Mouse (Mus musculus) gastrocnemius, adult 2 months (tissue): Measurements from ENCODE around the gene Meis3. TPM values are rescaled to one million over a fixed set of nuclear protein-coding genes. Genes with fewer than 3 reads are reported as not detected.

Source experiments
- DNase-seq: peaks from one replicate; pipeline ENCODE4 v3.0.0; 2022
- H3K27ac ChIP-seq: fragments of 200-600 bp; 2 replicates; pipeline ENCODE4 v1.8.1; 2022; ENCODE audit warnings: mild to moderate bottlenecking
- H3K4me3 ChIP-seq: fragments of 200-600 bp; 2 replicates; pipeline ENCODE4 v1.8.1; 2022; ENCODE audit warnings: mild to moderate bottlenecking, moderate library complexity
- CTCF ChIP-seq: fragments of 200-600 bp; IDR thresholded peaks from 2 replicates; pipeline ENCODE4 v1.8.1; 2022; ENCODE audit warnings: antibody characterized with exemption, mild to moderate bottlenecking, moderate library complexity
- intact Hi-C: fragments of 180-260 bp; cut with DNase I; formaldehyde crosslinking; loops from one replicate; pipeline ENCODE4 v1.15.1; 2025
- total RNA-seq, 2 experiments: library from RNA; stranded (reverse); gene quantifications; 2 replicates each; pipeline ENCODE4 v1.2.3; 2021

Meis3 gene
- total RNA-seq, 2 experiments from 2014 or later: 1.5 to 2.0 TPM

DNA sequence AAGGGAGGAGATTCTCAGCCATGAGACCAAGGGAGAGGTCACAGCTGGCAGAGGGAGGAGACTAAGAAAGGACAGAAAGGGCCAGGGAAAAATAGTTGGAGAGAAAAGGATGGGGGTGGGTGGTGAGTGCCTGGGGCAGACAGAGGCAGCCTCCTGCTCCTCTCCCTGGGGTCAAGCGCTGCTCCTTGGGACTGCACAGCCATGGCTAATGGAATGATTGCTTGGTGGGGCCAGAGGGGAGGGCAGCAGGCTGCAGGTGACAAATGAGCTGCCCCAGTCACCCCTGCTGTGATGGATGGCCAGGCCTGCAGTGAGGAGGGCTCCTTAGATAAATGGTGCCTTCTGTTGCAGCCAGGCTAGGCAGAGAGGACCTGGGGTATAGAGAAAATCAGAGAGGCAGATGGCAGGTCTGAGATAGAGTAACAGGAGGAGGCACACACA is 2.7 kb upstream of the Meis3 start:
- Histone ChIP-seq H3K4me3 (no peak overlapping the region), H3K27ac (no peak overlapping the region)
- intact Hi-C loops: no loop called here
- TF ChIP-seq CTCF: no peak
- no peak for DNase-seq

DNA sequence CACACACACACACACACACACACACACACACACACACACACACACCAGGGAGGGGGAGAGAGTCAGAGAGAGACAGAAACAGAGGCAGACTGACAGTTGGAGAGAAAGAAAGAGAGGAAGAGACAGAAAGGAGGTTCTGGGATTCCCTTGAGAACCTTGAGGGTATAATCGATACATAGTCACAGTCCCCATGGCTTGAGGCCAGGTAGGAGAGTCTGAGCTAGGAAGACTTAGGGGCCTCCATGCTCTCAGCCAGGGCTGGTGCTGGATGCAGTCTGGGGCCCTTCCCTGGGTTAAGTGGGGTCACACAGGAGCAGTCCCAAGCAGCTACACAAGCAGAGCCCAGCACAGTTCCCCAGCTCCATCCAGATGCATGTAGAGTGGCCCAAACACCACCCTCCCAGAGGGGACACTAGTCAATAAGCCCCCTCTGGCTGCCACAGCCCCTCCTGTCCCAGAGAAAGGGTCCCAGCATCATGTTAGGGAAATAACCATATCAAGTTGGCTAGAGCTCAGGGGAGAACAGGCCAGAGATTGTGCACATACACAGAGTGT is 2.2 kb upstream of the Meis3 start:
- Histone ChIP-seq H3K27ac (no peak overlapping the region), H3K4me3 (no peak overlapping the region)
- DNase-seq: no peak
- intact Hi-C loops: no loop called here
- no peak for TF ChIP-seq CTCF

DNA sequence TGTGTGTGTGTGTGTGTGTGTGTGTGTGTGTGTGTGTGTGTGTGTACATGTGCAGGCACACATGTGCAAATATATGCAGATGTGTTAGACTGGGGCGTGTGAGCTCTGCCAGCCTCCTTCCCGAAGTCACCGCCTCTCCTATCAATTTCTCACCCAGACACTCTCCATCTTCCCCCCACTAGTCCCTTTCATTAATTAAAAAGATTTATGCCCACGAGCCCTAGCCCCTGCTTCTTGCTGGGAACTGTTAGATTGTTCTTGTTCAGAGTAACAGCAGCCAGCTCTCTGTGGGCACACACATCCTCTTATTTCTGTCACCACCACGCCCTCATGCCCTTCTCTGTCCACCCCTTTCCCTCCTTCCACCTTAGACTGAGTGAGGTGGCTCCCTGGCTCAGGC is 1.7 kb upstream of the Meis3 start:
- no peak overlapping the region for H3K4me3 ChIP-seq
- DNase-seq: no peak
- H3K27ac ChIP-seq: no peak overlapping the region
- intact Hi-C loops: no loop called here
- TF ChIP-seq CTCF: no peak

DNA sequence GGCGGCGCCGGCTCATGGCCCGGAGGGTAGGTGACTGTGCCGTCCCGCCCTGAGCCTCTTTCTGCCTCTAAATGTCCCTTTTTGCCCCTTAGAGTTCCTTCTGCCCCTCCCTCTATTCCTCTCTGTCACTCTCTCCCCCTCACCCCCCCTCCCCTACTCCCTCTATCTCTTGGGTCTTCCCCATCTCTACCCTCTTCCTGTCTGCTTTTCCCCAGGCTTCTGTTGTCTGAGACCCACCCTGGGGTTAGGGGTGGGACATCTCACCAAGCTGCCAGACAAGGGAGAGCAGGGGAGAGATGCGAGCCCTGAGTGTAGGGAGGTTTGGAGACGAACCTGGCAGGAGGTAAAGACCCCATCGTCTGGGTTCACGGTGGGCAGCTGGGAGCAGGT is 647 bp downstream of the Meis3 start:
- no peak for DNase-seq
- no peak for TF ChIP-seq CTCF
- Histone ChIP-seq H3K4me3 (peak overlapping the region; percentile 74), H3K27ac (peak overlapping the region; percentile 81)
- intact Hi-C loops: no loop called here

DNA sequence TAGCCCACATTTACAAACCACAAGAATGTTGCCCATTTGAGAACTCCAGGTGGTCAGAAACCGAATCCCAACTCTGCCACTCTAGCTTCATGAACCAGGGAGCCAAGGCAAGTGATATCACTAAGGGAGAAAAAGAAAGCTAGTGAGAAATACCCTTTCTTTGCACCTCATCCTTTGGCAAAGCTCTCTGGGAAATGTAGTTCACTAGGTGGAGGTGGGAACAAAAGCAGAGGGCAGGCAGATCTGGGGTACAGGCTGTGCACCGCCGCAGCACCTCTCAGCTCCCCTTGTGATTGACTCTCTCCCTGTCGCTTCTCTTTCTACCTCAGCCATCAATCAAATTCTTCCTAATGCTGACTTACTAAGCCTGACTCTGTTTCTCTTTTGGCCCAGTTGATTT is 3.2 kb downstream of the Meis3 start:
- TF ChIP-seq CTCF: no peak
- no peak overlapping the region for H3K27ac ChIP-seq
- no peak for DNase-seq
- intact Hi-C loops: no loop called here
- H3K4me3 ChIP-seq: no peak overlapping the region

DNA sequence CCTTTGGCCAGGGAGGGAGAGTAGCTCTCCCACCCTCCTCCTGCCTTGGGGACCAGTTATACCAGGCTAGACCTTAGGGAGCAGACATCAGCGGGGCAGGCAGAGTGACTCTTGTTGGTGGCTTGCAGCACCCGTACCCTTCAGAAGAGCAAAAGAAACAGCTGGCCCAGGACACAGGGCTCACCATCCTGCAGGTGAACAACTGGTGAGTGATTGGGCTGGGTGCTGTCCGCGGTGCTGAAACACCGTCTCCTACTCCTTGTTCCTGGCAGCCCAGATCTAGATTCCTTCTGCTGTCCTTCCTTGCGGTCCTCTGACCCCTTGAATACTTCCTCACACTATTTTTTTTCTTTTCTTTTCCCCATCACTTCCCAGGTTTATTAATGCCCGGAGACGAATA is 8.8 kb downstream of the Meis3 start:
- DNase-seq: peak; percentile 56
- intact Hi-C loops: no loop called here
- Histone ChIP-seq H3K27ac (no peak overlapping the region), H3K4me3 (no peak overlapping the region)
- TF ChIP-seq CTCF: no peak

DNA sequence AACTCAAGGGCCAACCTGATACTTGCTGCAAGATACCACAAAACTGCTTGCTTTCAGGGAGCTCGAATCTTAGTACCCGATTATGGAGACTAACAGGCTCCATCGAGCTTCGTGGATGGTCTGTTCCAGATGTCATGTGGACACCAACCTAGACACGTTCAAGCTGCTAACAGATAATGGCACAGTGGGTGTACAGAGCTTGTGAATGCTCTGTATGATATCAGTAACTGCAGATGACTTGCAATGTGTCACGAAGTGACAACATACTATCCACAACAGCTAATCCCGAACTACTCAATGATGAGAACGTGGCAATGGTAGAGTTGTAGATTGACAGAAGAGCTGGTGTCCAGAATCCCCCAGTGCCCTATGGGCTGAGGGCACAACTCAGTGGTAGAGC is 12.6 kb downstream of the Meis3 start:
- H3K4me3 ChIP-seq: no peak overlapping the region
- no peak overlapping the region for H3K27ac ChIP-seq
- intact Hi-C loops: no loop called here
- TF ChIP-seq CTCF: no peak
- DNase-seq: no peak

DNA sequence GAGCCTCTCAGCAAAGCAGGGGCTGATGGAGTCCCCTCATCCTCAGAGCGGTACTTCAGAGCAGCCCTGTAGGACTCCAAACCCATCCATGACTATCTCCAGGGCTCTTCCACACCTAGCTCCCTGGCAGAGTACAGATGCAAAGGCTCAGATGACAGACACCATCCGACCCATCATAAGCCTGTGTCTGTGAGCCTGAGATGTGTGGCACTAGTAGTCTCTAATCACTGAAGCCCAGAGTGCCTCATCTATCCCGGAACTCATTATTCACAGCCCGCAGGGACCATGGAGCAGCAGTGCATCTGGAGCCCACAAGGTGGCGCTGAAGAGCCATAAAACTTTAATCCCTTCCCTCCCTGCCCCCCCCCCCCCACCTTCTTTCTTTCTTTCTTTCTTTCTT is 17.4 kb downstream of the Meis3 start:
- DNase-seq: peak; percentile 77
- TF ChIP-seq CTCF: peak; percentile 72

DNA sequence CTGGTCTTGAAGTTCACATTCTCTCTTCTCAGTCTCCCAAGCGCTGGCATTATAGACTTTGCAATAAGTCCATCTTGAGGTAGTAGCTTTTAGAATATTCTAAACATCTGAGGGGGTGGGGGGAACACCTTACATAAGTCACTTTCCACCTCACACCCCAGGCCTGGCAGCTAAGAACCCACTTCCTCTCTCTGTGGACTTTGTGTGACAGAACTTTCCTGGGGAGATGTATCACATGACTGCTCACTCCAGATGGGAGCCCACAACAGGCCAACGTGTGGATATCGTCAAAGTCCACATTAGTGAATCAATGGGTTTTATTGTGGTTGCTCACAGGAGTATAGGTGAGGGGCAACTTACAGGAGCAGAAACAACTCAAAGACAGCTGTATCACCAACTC is 18.8 kb downstream of the Meis3 start:
- Histone ChIP-seq H3K27ac (no peak overlapping the region), H3K4me3 (no peak overlapping the region)
- intact Hi-C loops: no loop called here
- DNase-seq: no peak
- TF ChIP-seq CTCF: no peak

More for the DNA sequence above, 17.4 kb downstream of the Meis3 start:
- Histone ChIP-seq H3K27ac (no peak overlapping the region), H3K4me3 (no peak overlapping the region)
- intact Hi-C loops: loop anchor here (1.0 kb wide), 1 partner anchor 71 kb away; no protein-coding TSS in a partner anchor

DNA sequence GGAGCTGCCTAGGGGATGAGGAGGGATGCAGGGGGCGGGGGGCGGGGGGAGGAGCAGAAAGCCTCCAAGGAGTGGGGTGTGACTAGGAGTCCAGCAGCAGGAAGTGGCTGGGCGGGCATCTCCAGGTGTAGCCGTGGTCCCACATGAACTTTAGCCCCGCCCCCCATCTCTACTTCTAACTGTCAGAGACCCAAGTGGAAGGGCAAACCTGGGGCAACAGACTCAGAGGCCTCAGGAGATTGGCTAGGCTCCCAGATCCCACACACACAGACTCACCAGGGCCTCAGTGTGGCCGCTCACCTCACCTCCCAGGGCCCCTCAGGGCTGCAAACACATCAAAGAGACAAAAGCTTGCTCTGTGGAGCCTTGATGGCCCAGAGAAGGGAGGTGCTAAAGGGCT is 21.7 kb downstream of the Meis3 start:
- no peak for DNase-seq
- intact Hi-C loops: no loop called here

DNA sequence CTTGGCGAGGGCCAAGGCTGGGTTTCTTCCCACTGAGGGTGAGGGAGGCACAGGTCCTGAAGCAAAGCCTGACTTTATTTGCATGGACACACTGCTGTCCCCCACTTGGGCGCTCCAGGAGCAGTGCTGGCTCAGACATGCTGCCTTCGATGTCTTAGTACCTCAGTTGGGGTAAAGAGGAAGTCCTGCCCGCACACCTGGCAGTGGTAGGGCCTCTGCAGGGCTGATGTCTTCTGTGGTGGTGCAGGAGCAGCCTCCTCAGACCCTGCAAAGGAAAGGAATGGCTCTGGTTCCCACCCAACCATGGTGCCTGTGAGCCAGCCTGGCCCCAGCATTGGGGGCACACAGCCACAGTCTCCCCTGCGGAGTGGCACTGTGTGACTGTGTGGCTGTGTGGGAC is 22.3 kb downstream of the Meis3 start:
- intact Hi-C loops: no loop called here
- DNase-seq: no peak
- Histone ChIP-seq H3K4me3 (no peak overlapping the region), H3K27ac (no peak overlapping the region)
- no peak for TF ChIP-seq CTCF

More for the DNA sequence above, 21.7 kb downstream of the Meis3 start:
- H3K27ac ChIP-seq: no peak overlapping the region
- H3K4me3 ChIP-seq: no peak overlapping the region
- TF ChIP-seq CTCF: no peak

DNA sequence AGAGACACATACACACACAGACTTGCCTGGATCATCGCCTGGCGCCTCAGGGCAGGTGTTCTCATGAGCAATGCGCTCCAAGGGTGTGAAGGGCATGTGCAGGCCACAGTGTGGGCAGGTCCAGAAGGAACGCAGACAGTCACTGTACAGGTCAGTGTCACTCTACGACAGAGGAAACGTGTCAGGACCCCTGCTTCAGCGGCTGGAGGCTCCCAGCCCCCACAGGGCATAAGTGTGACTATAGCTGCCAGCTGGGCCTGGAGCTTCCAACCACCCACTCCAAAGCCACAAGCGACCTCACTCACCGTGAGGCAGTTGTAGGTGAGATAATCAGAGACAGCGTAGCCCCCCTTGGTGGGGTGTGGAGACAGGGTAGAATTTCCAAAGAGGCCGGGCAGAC is 23.6 kb downstream of the Meis3 start:
- DNase-seq: no peak
- no peak overlapping the region for H3K4me3 ChIP-seq
- TF ChIP-seq CTCF: no peak
- H3K27ac ChIP-seq: no peak overlapping the region
- intact Hi-C loops: no loop called here

DNA sequence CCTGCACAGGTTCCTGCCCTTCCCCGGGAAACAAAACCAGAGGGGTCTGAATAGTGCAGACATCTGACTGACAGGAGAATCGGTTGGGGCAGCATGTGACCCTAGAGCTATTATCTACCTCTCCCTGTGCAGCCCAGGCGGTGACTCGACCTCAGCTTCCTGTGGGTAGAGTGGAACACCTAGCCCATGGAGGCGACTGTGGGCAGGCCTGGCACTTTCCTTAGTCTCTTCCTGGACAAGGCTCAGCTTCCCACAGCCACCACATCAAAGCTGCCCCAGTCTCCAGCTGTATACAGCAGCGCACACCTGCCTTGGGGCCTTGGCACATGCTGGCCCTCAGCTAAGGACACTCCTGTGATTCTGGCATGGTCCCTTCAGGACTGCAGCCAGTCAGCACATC is 26.2 kb downstream of the Meis3 start:
- Histone ChIP-seq H3K27ac (no peak overlapping the region), H3K4me3 (no peak overlapping the region)
- TF ChIP-seq CTCF: no peak
- DNase-seq: no peak
- intact Hi-C loops: no loop called here

DNA sequence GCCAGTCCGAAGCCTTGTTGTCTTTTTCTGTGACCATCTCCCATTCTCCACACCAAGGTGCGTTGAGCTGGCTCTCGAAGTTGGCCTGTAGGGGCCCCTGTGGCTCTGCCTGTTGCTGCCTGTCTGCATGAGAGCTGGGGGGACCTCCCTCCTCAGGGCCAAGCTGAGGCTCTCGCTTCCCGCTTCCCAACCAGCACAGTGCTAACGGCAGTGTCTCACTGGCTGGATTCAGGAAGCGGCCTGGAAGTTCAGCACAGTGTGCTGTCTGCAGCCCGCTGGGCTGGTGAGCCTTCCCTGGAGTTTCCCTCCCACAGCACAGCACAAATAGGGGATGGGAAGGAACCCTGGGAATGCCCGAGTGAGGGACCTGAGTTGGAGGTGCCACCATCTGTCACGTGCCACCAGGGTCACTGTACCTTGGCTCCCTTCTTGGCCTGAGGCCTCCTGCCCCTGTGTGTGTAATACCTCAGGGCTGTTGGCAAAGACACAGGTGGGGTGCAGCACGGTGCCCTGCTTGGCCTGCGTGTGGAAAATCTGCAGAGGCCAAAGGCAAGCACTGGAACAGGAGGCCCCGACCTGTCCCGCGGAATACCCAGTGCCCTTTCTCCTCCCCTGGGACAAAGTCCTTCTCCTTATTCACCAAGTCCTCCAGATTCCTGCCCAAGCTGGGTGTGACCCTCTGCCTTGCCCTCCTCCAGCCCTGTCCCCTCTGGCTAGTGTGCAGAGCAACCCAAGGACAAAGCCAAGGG is 28.0 kb downstream of the Meis3 start:
- intact Hi-C loops: no loop called here
- no peak for DNase-seq
- Histone ChIP-seq H3K27ac (no peak overlapping the region), H3K4me3 (no peak overlapping the region)
- TF ChIP-seq CTCF: no peak
